Mouse (Mus musculus) MEL (cell line): ENCODE measurements around the gene Clasrp. TPM values are rescaled to one million over a fixed set of nuclear protein-coding genes. Genes with fewer than 3 reads are reported as not detected.

ENCODE experiments used
- DNase-seq: peaks from one replicate; pipeline ENCODE4 v3.0.0; 2011; ENCODE audit warnings: low read depth, low spot score
- H3K27ac ChIP-seq: 2 replicates; pipeline ENCODE4 v1.5.1; 2012; ENCODE audit warnings: low read depth, mild to moderate bottlenecking, control low read depth, low read length, moderate library complexity; ENCODE audit not compliant: control insufficient read depth
- H3K27me3 ChIP-seq, 2 experiments: fragments of 150-350 bp in 1 of 2; sonication (generic) in 1 of 2; 2 replicates each; pipeline ENCODE4 v1.6.1; 2012; ENCODE audit warnings: low read length in 2 of 2, mild to moderate bottlenecking in 2 of 2, improper control_type of control experiment in 1 of 2, moderate library complexity in 1 of 2; ENCODE audit not compliant: insufficient read depth in 2 of 2, control insufficient read depth in 1 of 2
- H3K36me3 ChIP-seq, 2 experiments: 2 replicates each; pipeline ENCODE4 v1.6.1; 2012 to 2014; ENCODE audit warnings: low read length in 2 of 2, improper control_type of control experiment in 1 of 2, inconsistent platforms in 1 of 2, mild to moderate bottlenecking in 1 of 2; ENCODE audit not compliant: insufficient read depth in 2 of 2, control insufficient read depth in 1 of 2
- H3K4me1 ChIP-seq, 2 experiments: fragments of 150-350 bp in 1 of 2; sonication (generic) in 1 of 2; 2 replicates each; pipeline ENCODE4 v1.6.1; 2012; ENCODE audit warnings: low read length in 2 of 2, improper control_type of control experiment in 1 of 2, mild to moderate bottlenecking in 1 of 2; ENCODE audit not compliant: insufficient read depth in 2 of 2, control insufficient read depth in 1 of 2
- H3K4me3 ChIP-seq, 2 experiments: fragments of 150-350 bp in 1 of 2; sonication (generic) in 1 of 2; 2 replicates each; pipeline ENCODE4 v1.5.1; 2012; ENCODE audit warnings: low read depth in 2 of 2, low read length in 2 of 2, mild to moderate bottlenecking in 2 of 2, moderate library complexity in 2 of 2, control low read depth in 1 of 2, improper control_type of control experiment in 1 of 2; ENCODE audit not compliant: control insufficient read depth in 1 of 2, insufficient read depth in 1 of 2
- H3K79me2 ChIP-seq: 2 replicates; pipeline ENCODE4 v1.6.1; 2012; ENCODE audit warnings: mild to moderate bottlenecking, low read length, moderate library complexity; ENCODE audit not compliant: control insufficient read depth, poor library complexity, insufficient read depth
- H3K9ac ChIP-seq: 2 replicates; pipeline ENCODE4 v1.6.1; 2012; ENCODE audit warnings: low read depth, mild to moderate bottlenecking, control low read depth, low read length, moderate library complexity; ENCODE audit not compliant: control insufficient read depth, poor library complexity, severe bottlenecking
- H3K9me3 ChIP-seq: fragments of 150-350 bp; sonication (generic); replicated peaks from 2 replicates; pipeline ENCODE4 v1.6.1; 2012; ENCODE audit warnings: mild to moderate bottlenecking, low read length, improper control_type of control experiment, moderate library complexity; ENCODE audit not compliant: insufficient read depth
- BHLHE40 ChIP-seq: IDR thresholded peaks from 2 replicates; pipeline ENCODE4 v1.6.1; 2012; ENCODE audit warnings: low read depth, mild to moderate bottlenecking, inconsistent platforms, low read length, improper control_type of control experiment, borderline replicate concordance
- CHD1 ChIP-seq: IDR thresholded peaks from 2 replicates; pipeline ENCODE4 v1.6.1; 2012; ENCODE audit warnings: low read depth, mild to moderate bottlenecking, inconsistent platforms, low read length, improper control_type of control experiment
- CHD2 ChIP-seq: IDR thresholded peaks from 2 replicates; pipeline ENCODE4 v1.6.1; 2011; ENCODE audit warnings: low read length, improper control_type of control experiment
- CTCF ChIP-seq, 3 experiments: IDR thresholded peaks in 2 of 3; conservative IDR thresholded peaks in 1 of 3; 2 replicates each; pipeline ENCODE4 v1.5.1; 2011 to 2012; ENCODE audit warnings: low read length in 3 of 3, low read depth in 2 of 3, mild to moderate bottlenecking in 2 of 3, improper control_type of control experiment in 1 of 3, inconsistent platforms in 1 of 3, mixed read lengths in 1 of 3, moderate library complexity in 1 of 3; ENCODE audit not compliant: control insufficient read depth in 1 of 3, insufficient read depth in 1 of 3, poor library complexity in 1 of 3, severe bottlenecking in 1 of 3
- E2F4 ChIP-seq: IDR thresholded peaks from 2 replicates; pipeline ENCODE4 v1.6.1; 2011; ENCODE audit warnings: low read depth, low read length, improper control_type of control experiment, borderline replicate concordance
- ELF1 ChIP-seq: IDR thresholded peaks from 2 replicates; pipeline ENCODE4 v1.6.1; 2014; ENCODE audit warnings: low read depth, mild to moderate bottlenecking, inconsistent platforms, low read length, improper control_type of control experiment, moderate library complexity
- EP300 ChIP-seq, 2 experiments: IDR thresholded peaks; 2 replicates each; pipeline ENCODE4 v1.6.1; 2011; ENCODE audit warnings: improper control_type of control experiment in 2 of 2, low read length in 2 of 2, low read depth in 1 of 2, mild to moderate bottlenecking in 1 of 2
- ETS1 ChIP-seq: IDR thresholded peaks from 2 replicates; pipeline ENCODE4 v1.6.1; 2012; ENCODE audit warnings: low read depth, mild to moderate bottlenecking, inconsistent platforms, low read length, improper control_type of control experiment, moderate library complexity
- GABPA ChIP-seq: IDR thresholded peaks from 2 replicates; pipeline ENCODE4 v1.6.1; 2012; ENCODE audit warnings: low read depth, mild to moderate bottlenecking, inconsistent platforms, low read length, improper control_type of control experiment, moderate library complexity
- GATA1 ChIP-seq: IDR thresholded peaks from 2 replicates; pipeline ENCODE4 v1.6.1; 2011; ENCODE audit warnings: low read depth, low read length, improper control_type of control experiment
- HCFC1 ChIP-seq: IDR thresholded peaks from 2 replicates; pipeline ENCODE4 v1.6.1; 2012; ENCODE audit warnings: low read depth, mild to moderate bottlenecking, inconsistent platforms, low read length, improper control_type of control experiment, moderate library complexity
- JUND ChIP-seq: IDR thresholded peaks from 2 replicates; pipeline ENCODE4 v1.6.1; 2011; ENCODE audit warnings: low read depth, mild to moderate bottlenecking, improper control_type of control experiment, low read length
- KAT2A ChIP-seq: conservative IDR thresholded peaks from 2 replicates; pipeline ENCODE4 v1.6.1; 2012; ENCODE audit warnings: low read depth, low read length, improper control_type of control experiment, inconsistent platforms
- MAFK ChIP-seq: IDR thresholded peaks from 2 replicates; pipeline ENCODE4 v1.6.1; 2011; ENCODE audit warnings: low read depth, mild to moderate bottlenecking, low read length, improper control_type of control experiment, borderline replicate concordance
- MAZ ChIP-seq: IDR thresholded peaks from 2 replicates; pipeline ENCODE4 v1.6.1; 2012; ENCODE audit warnings: low read depth, mild to moderate bottlenecking, inconsistent platforms, low read length, improper control_type of control experiment
- MXI1 ChIP-seq: IDR thresholded peaks from 2 replicates; pipeline ENCODE4 v1.6.1; 2011; ENCODE audit warnings: mild to moderate bottlenecking, low read depth, low read length, improper control_type of control experiment
- MYB ChIP-seq: IDR thresholded peaks from 2 replicates; pipeline ENCODE4 v1.6.1; 2011; ENCODE audit warnings: mild to moderate bottlenecking, low read depth, low read length, improper control_type of control experiment
- MYC ChIP-seq: IDR thresholded peaks from 2 replicates; pipeline ENCODE4 v1.6.1; 2011; ENCODE audit warnings: low read depth, mild to moderate bottlenecking, low read length, improper control_type of control experiment, moderate library complexity
- NELFE ChIP-seq: IDR thresholded peaks from 2 replicates; pipeline ENCODE4 v1.6.1; 2011; ENCODE audit warnings: low read depth, low read length, improper control_type of control experiment
- NRF1 ChIP-seq: IDR thresholded peaks from 2 replicates; pipeline ENCODE4 v1.6.1; 2014; ENCODE audit warnings: low read depth, mild to moderate bottlenecking, inconsistent platforms, low read length, improper control_type of control experiment, moderate library complexity; ENCODE audit not compliant: poor library complexity, insufficient read depth, severe bottlenecking
- POLR2A ChIP-seq, 2 experiments: IDR thresholded peaks; 2 replicates each; pipeline ENCODE4 v1.6.1; 2011 to 2012; ENCODE audit warnings: low read length in 2 of 2, mild to moderate bottlenecking in 2 of 2, control low read depth in 1 of 2, improper control_type of control experiment in 1 of 2, low read depth in 1 of 2, moderate library complexity in 1 of 2; ENCODE audit not compliant: control insufficient read depth in 1 of 2, insufficient read depth in 1 of 2, poor library complexity in 1 of 2
- POLR2AphosphoS2 ChIP-seq: IDR thresholded peaks from 2 replicates; pipeline ENCODE4 v1.6.1; 2011; ENCODE audit warnings: low read length, improper control_type of control experiment
- POLR2AphosphoS5 ChIP-seq: IDR thresholded peaks from 2 replicates; pipeline ENCODE4 v1.6.1; 2012; ENCODE audit warnings: low read depth, borderline replicate concordance, mild to moderate bottlenecking, inconsistent platforms, low read length, moderate library complexity, mixed read lengths
- RAD21 ChIP-seq: IDR thresholded peaks from 2 replicates; pipeline ENCODE4 v1.6.1; 2011; ENCODE audit warnings: mild to moderate bottlenecking, low read depth, low read length, improper control_type of control experiment
- RCOR1 ChIP-seq: IDR thresholded peaks from 2 replicates; pipeline ENCODE4 v1.6.1; 2012; ENCODE audit warnings: low read depth, mild to moderate bottlenecking, inconsistent platforms, low read length, improper control_type of control experiment
- SMC3 ChIP-seq: IDR thresholded peaks from 2 replicates; pipeline ENCODE4 v1.6.1; 2011; ENCODE audit warnings: low read depth, low read length, improper control_type of control experiment
- TAL1 ChIP-seq: IDR thresholded peaks from 2 replicates; pipeline ENCODE4 v1.6.1; 2012; ENCODE audit warnings: mild to moderate bottlenecking, inconsistent platforms, low read length, moderate library complexity, mixed read lengths
- TBP ChIP-seq: IDR thresholded peaks from 2 replicates; pipeline ENCODE4 v1.8.0; 2011; ENCODE audit warnings: low read depth, low read length, improper control_type of control experiment
- TCF12 ChIP-seq: IDR thresholded peaks from 2 replicates; pipeline ENCODE4 v1.6.1; 2014; ENCODE audit warnings: low read depth, mild to moderate bottlenecking, inconsistent platforms, low read length, improper control_type of control experiment, moderate library complexity
- UBTF ChIP-seq: IDR thresholded peaks from 2 replicates; pipeline ENCODE4 v1.6.1; 2012; ENCODE audit warnings: low read depth, mild to moderate bottlenecking, inconsistent platforms, low read length, improper control_type of control experiment, moderate library complexity, borderline replicate concordance; ENCODE audit not compliant: insufficient read depth
- USF1 ChIP-seq: IDR thresholded peaks from 2 replicates; pipeline ENCODE4 v1.6.1; 2014; ENCODE audit warnings: low read depth, mild to moderate bottlenecking, inconsistent platforms, low read length, improper control_type of control experiment, moderate library complexity
- USF2 ChIP-seq, 2 experiments: IDR thresholded peaks; 2 replicates each; pipeline ENCODE4 v1.6.1; 2011 to 2012; ENCODE audit warnings: improper control_type of control experiment in 2 of 2, low read length in 2 of 2, borderline replicate concordance in 1 of 2, inconsistent platforms in 1 of 2, low read depth in 1 of 2, mild to moderate bottlenecking in 1 of 2; ENCODE audit not compliant: insufficient read depth in 1 of 2
- ZC3H11A ChIP-seq: IDR thresholded peaks from 2 replicates; pipeline ENCODE4 v1.6.1; 2012; ENCODE audit warnings: low read depth, mild to moderate bottlenecking, inconsistent platforms, low read length, improper control_type of control experiment
- ZKSCAN1 ChIP-seq: IDR thresholded peaks from 2 replicates; pipeline ENCODE4 v1.6.1; 2012; ENCODE audit warnings: low read depth, mild to moderate bottlenecking, inconsistent platforms, low read length, improper control_type of control experiment, moderate library complexity
- ZMIZ1 ChIP-seq: IDR thresholded peaks from 2 replicates; pipeline ENCODE4 v1.6.1; 2012; ENCODE audit warnings: low read depth, mild to moderate bottlenecking, inconsistent platforms, low read length, improper control_type of control experiment, moderate library complexity
- polyA plus RNA-seq, 2 experiments: library from polyadenylated mRNA; stranded (reverse) in 1 of 2; unstranded in 1 of 2; fragments of >175 nt in 1 of 2; fragments of >200 nt in 1 of 2; gene quantifications; 2 replicates each; pipeline versions ENCODE4 v1.2.1 to v1.2.4; 2012; ENCODE audit warnings: low replicate concordance in 2 of 2, low read depth in 1 of 2; ENCODE audit not compliant: insufficient read length in 2 of 2, insufficient read depth in 1 of 2, missing spikeins in 1 of 2
- total RNA-seq: library from RNA; depleted of rRNA; stranded (reverse); fragments of 300-350 nt; gene quantifications from 2 replicates; pipeline ENCODE4 v1.2.3, GENCODE M21; 2012; rRNA removed

Clasrp gene
- total RNA-seq (29.9 and 31.1 TPM in 2 replicates), polyA plus RNA-seq (10 to 100 TPM in 1 of 2 experiments, not detected in 1; 62.2 TPM)

- Histone ChIP-seq H3K27me3 (no peaks in the 10 kb centered on the region), H3K4me1 (peaks cover 2 to 11% of the 10 kb centered on the region in 2 experiments; a peak in 1 of 4 replicates), H3K9ac (peak within 1 kb of the TSS; percentile 87), H3K4me3 (peak within 1 kb of the TSS; percentile 91 to 96), H3K79me2 (peaks cover 23% of the 10 kb centered on the region), H3K27ac (peak within 1 kb of the TSS; percentile 82), H3K9me3 (no peaks in the 10 kb centered on the region), H3K36me3 (peaks cover 0 to 12% of the 10 kb centered on the region in 2 experiments)
- peak; percentile 97 for DNase-seq
- TF ChIP-seq CHD1, result no peak
- no peak for TF ChIP-seq BHLHE40
- no peak for TF ChIP-seq MAZ
- peak; percentile 64; the same call in 1 of the 2 replicates for TF ChIP-seq MXI1
- TF ChIP-seq TAL1, result no peak
- peak; percentile 91 for TF ChIP-seq POLR2AphosphoS2
- TF ChIP-seq HCFC1, result peak; percentile 90
- TF ChIP-seq ZKSCAN1, result no peak
- no peak for TF ChIP-seq GATA1
- TF ChIP-seq UBTF, result no peak
- TF ChIP-seq NRF1, result peak; percentile 64
- TF ChIP-seq MYB, result no peak
- TF ChIP-seq TBP, result no peak
- no peak for TF ChIP-seq SMC3
- no peak for TF ChIP-seq CTCF (IDR thresholded peaks at IDR 0.05 in 2 of 3, conservative IDR thresholded peaks at IDR 0.05 in 1 of 3; ENCODE audit: control insufficient read depth in 1 of 3, insufficient read depth in 1 of 3, low read depth in 2 of 3, low read length in 3 of 3, poor library complexity in 1 of 3, severe bottlenecking in 1 of 3)
- TF ChIP-seq ETS1, result 0 out of 2 replicates have a peak, but pooled peaks have one; percentile 24
- peak; percentile 68; the same call in 1 of the 2 replicates for TF ChIP-seq E2F4
- peak; percentile 68; the same call in 1 of the 2 replicates for TF ChIP-seq KAT2A
- 0 out of 4 replicates have a peak, but pooled peaks of 1 of the 2 experiments have one; percentile 17 for TF ChIP-seq EP300 (IDR thresholded peaks at IDR 0.05; ENCODE audit: low read depth in 1 of 2, low read length in 2 of 2)
- no peak for TF ChIP-seq RAD21
- no peak for TF ChIP-seq RCOR1
- TF ChIP-seq GABPA, result no peak
- TF ChIP-seq POLR2AphosphoS5, result no peak
- no peak for TF ChIP-seq JUND
- peak; percentile 99 for TF ChIP-seq ELF1
- peak; percentile 75 to 91; a peak in 3 of 4 replicates for TF ChIP-seq POLR2A (IDR thresholded peaks at IDR 0.05; ENCODE audit: control insufficient read depth in 1 of 2, insufficient read depth in 1 of 2, low read depth in 1 of 2, low read length in 2 of 2, poor library complexity in 1 of 2)
- TF ChIP-seq MYC, result no peak
- peak; percentile 92 for TF ChIP-seq NELFE
- TF ChIP-seq ZC3H11A, result no peak
- TF ChIP-seq USF2 (IDR thresholded peaks at IDR 0.05; ENCODE audit: borderline replicate concordance in 1 of 2, insufficient read depth in 1 of 2, low read depth in 1 of 2, low read length in 2 of 2), result no peak
- TF ChIP-seq MAFK, result no peak
- no peak for TF ChIP-seq USF1
- peak; percentile 42 for TF ChIP-seq CHD2
- peak; percentile 85; the same call in 1 of the 2 replicates for TF ChIP-seq ZMIZ1
- peak; percentile 51 for TF ChIP-seq TCF12
Measured at GRCm38 (mm10) chr7:19603849-19604605, at the start of gene Clasrp. Gene Clasrp, minus strand, starts transcription at chr7:19604486.
